Mouse (Mus musculus) gonadal fat pad, adult 2 months (tissue): Measurements from ENCODE around the gene 9530068E07Rik. TPM values are rescaled to one million over a fixed set of nuclear protein-coding genes. Genes with fewer than 3 reads are reported as not detected.

ENCODE experiments used
- DNase-seq: peaks from one replicate; pipeline ENCODE4 v3.0.0-alpha.2; 2012; ENCODE audit warnings: low read depth
- polyA plus RNA-seq: library from polyadenylated mRNA; depleted of rRNA; stranded (reverse); fragments of >200 nt; gene quantifications from 2 replicates; pipeline ENCODE4 v1.2.3, GENCODE M21; 2012; rRNA removed

The 9530068E07Rik gene
- polyA plus RNA-seq, 1 experiment: 147 TPM

GRCm38 (mm10) chr11:52421053-52421778 is 25.0 kb downstream of the 9530068E07Rik start:
- DNase-seq: no peak

- DNase-seq: no peak
These were observed 33.2 kb downstream of the 9530068E07Rik start for GRCm38 (mm10) chr11:52429440-52429839.

GRCm38 (mm10) chr11:52431594-52431993 is 35.4 kb downstream of the 9530068E07Rik start:
- DNase-seq: no peak

GRCm38 (mm10) chr11:52432148-52432547 is 35.9 kb downstream of the 9530068E07Rik start:
- DNase-seq: no peak

GRCm38 (mm10) chr11:52433076-52433796 is 37.0 kb downstream of the 9530068E07Rik start:
- no peak for DNase-seq

GRCm38 (mm10) chr11:52433797-52434195 is 37.6 kb downstream of the 9530068E07Rik start:
- no peak for DNase-seq

GRCm38 (mm10) chr11:52435466-52435865 is 39.2 kb downstream of the 9530068E07Rik start:
- no peak for DNase-seq

GRCm38 (mm10) chr11:52437123-52437522 is 40.9 kb downstream of the 9530068E07Rik start:
- no peak for DNase-seq

GRCm38 (mm10) chr11:52441096-52441495 is 44.9 kb downstream of the 9530068E07Rik start:
- no peak for DNase-seq

- no peak for DNase-seq
These were observed 51.0 kb downstream of the 9530068E07Rik start for GRCm38 (mm10) chr11:52447242-52447641.

- peak; percentile 23 for DNase-seq
These were observed 52.8 kb downstream of the 9530068E07Rik start for GRCm38 (mm10) chr11:52449004-52449403.

- no peak for DNase-seq
These were observed 62.1 kb downstream of the 9530068E07Rik start for GRCm38 (mm10) chr11:52458281-52458680.

Other genes with a start within 250 kb of the 9530068E07Rik start
- gene Olfr1371, start 182.4 kb upstream of the 9530068E07Rik start, polyA plus RNA-seq: not detected in 2 replicates
- 38.5 and 43.8 TPM in 2 replicates for gene Skp1a, start 164.4 kb upstream of the 9530068E07Rik start, polyA plus RNA-seq
- gene Tcf7, start 113.4 kb upstream of the 9530068E07Rik start, polyA plus RNA-seq: 66.3 and 92.5 TPM in 2 replicates
- gene Vdac1, start 35.6 kb upstream of the 9530068E07Rik start, polyA plus RNA-seq: 110 and 115 TPM in 2 replicates